Mouse (Mus musculus) CH12.LX (cell line): ENCODE measurements at regions not wholly inside any gene's neighbourhood (a gene's known extent, or its start where the extent isn't known, plus 50 kb on each side); places are given as distances from the start of the nearest gene placed in this dataset.

Experiments
- DNase-seq: peaks from one replicate; pipeline ENCODE4 v3.0.0-alpha.2; 2013; ENCODE audit errors: extremely low read depth
- H3K27ac ChIP-seq: 2 replicates; pipeline ENCODE4 v1.5.1; 2012; ENCODE audit warnings: low read depth, mild to moderate bottlenecking, control low read depth, moderate library complexity; ENCODE audit not compliant: insufficient read depth
- H3K27me3 ChIP-seq: replicated peaks from 2 replicates; pipeline ENCODE3; 2012; ENCODE audit warnings: inconsistent platforms
- H3K36me3 ChIP-seq, 2 experiments: replicated peaks in 1 of 2; 2 replicates each; pipeline versions ENCODE3 to v1.6.1; 2012; ENCODE audit warnings: inconsistent platforms in 1 of 2, low read length in 1 of 2, mild to moderate bottlenecking in 1 of 2, mixed read lengths in 1 of 2, moderate library complexity in 1 of 2; ENCODE audit not compliant: control insufficient read depth in 1 of 2, insufficient read depth in 1 of 2
- H3K4me1 ChIP-seq, 2 experiments: 2 replicates each; pipeline ENCODE4 v1.6.1; 2012; ENCODE audit warnings: inconsistent platforms in 1 of 2, moderate library complexity in 1 of 2; ENCODE audit not compliant: insufficient read depth in 2 of 2, control insufficient read depth in 1 of 2
- H3K4me2 ChIP-seq: 2 replicates; pipeline ENCODE4 v1.6.1; 2012; ENCODE audit warnings: low read depth, mild to moderate bottlenecking, control low read depth; ENCODE audit not compliant: poor library complexity, insufficient read depth, severe bottlenecking
- H3K4me3 ChIP-seq, 3 experiments: fragments of 150-350 bp in 1 of 3; sonication (generic) in 1 of 3; replicated peaks in 1 of 3; 2 replicates each; pipeline versions ENCODE3 to v1.5.1; 2011 to 2012; ENCODE audit warnings: low read depth in 2 of 3, low read length in 2 of 3, mild to moderate bottlenecking in 2 of 3, moderate library complexity in 2 of 3, control low read depth in 1 of 3, improper control_type of control experiment in 1 of 3, inconsistent platforms in 1 of 3, mixed read lengths in 1 of 3; ENCODE audit not compliant: poor library complexity in 1 of 3
- H3K79me2 ChIP-seq: replicated peaks from 2 replicates; pipeline ENCODE4 v1.6.1; 2012; ENCODE audit warnings: mild to moderate bottlenecking, moderate library complexity; ENCODE audit not compliant: control insufficient read depth, poor library complexity, insufficient read depth, severe bottlenecking; ENCODE audit errors: extremely low read depth
- H3K9ac ChIP-seq: 2 replicates; pipeline ENCODE4 v1.6.1; 2012; ENCODE audit warnings: low read depth, mild to moderate bottlenecking, control low read depth, moderate library complexity; ENCODE audit not compliant: insufficient read depth
- H3K9me3 ChIP-seq: replicated peaks from 2 replicates; pipeline ENCODE3; 2012; ENCODE audit warnings: low read length, inconsistent platforms, mixed read lengths
- BHLHE40 ChIP-seq: IDR thresholded peaks from 2 replicates; pipeline ENCODE4 v1.6.1; 2011; ENCODE audit warnings: mild to moderate bottlenecking, low read depth, low read length, improper control_type of control experiment
- CHD1 ChIP-seq: IDR thresholded peaks from 2 replicates; pipeline ENCODE4 v1.6.1; 2012; ENCODE audit warnings: low read depth, low read length, improper control_type of control experiment, inconsistent platforms
- CHD2 ChIP-seq: IDR thresholded peaks from 2 replicates; pipeline ENCODE4 v1.6.1; 2011; ENCODE audit warnings: low read length, improper control_type of control experiment
- E2F4 ChIP-seq: IDR thresholded peaks from 2 replicates; pipeline ENCODE4 v1.6.1; 2011; ENCODE audit warnings: low read depth, low read length, improper control_type of control experiment; ENCODE audit not compliant: insufficient replicate concordance
- ELF1 ChIP-seq: IDR thresholded peaks from 2 replicates; pipeline ENCODE4 v1.6.1; 2014; ENCODE audit warnings: low read depth, mild to moderate bottlenecking, inconsistent platforms, low read length, improper control_type of control experiment
- EP300 ChIP-seq: IDR thresholded peaks from 2 replicates; pipeline ENCODE4 v1.6.1; 2011; ENCODE audit warnings: low read length, improper control_type of control experiment
- GABPA ChIP-seq: IDR thresholded peaks from 2 replicates; pipeline ENCODE4 v1.6.1; 2012; ENCODE audit warnings: low read depth, low read length, improper control_type of control experiment, inconsistent platforms; ENCODE audit not compliant: insufficient replicate concordance
- JUN ChIP-seq: IDR thresholded peaks from 2 replicates; pipeline ENCODE4 v1.6.1; 2011; ENCODE audit warnings: low read depth, mild to moderate bottlenecking, low read length, improper control_type of control experiment, moderate library complexity; ENCODE audit not compliant: insufficient read depth
- JUND ChIP-seq: conservative IDR thresholded peaks from 2 replicates; pipeline ENCODE4 v1.6.1; 2011; ENCODE audit warnings: low read depth, low read length, improper control_type of control experiment
- KAT2A ChIP-seq: IDR thresholded peaks from 2 replicates; pipeline ENCODE4 v1.6.1; 2012; ENCODE audit warnings: low read length, improper control_type of control experiment, inconsistent platforms; ENCODE audit not compliant: insufficient replicate concordance
- MAX ChIP-seq: IDR thresholded peaks from 2 replicates; pipeline ENCODE4 v1.6.1; 2011; ENCODE audit warnings: low read length, improper control_type of control experiment
- MAZ ChIP-seq: IDR thresholded peaks from 2 replicates; pipeline ENCODE4 v1.6.1; 2012; ENCODE audit warnings: low read depth, mild to moderate bottlenecking, inconsistent platforms, low read length, improper control_type of control experiment, moderate library complexity
- MXI1 ChIP-seq: IDR thresholded peaks from 2 replicates; pipeline ENCODE4 v1.6.1; 2011; ENCODE audit warnings: mild to moderate bottlenecking, low read depth, low read length, improper control_type of control experiment
- NELFE ChIP-seq: IDR thresholded peaks from 2 replicates; pipeline ENCODE4 v1.6.1; 2011; ENCODE audit warnings: low read depth, low read length, improper control_type of control experiment
- POLR2AphosphoS2 ChIP-seq: IDR thresholded peaks from 2 replicates; pipeline ENCODE4 v1.6.1; 2011; ENCODE audit warnings: low read depth, low read length, improper control_type of control experiment
- RAD21 ChIP-seq: IDR thresholded peaks from 2 replicates; pipeline ENCODE4 v1.6.1; 2011; ENCODE audit warnings: low read depth, mild to moderate bottlenecking, low read length, improper control_type of control experiment, moderate library complexity
- TCF12 ChIP-seq: IDR thresholded peaks from 2 replicates; pipeline ENCODE4 v1.6.1; 2014; ENCODE audit warnings: low read depth, mild to moderate bottlenecking, inconsistent platforms, low read length, improper control_type of control experiment
- UBTF ChIP-seq: IDR thresholded peaks from 2 replicates; pipeline ENCODE4 v1.6.1; 2012; ENCODE audit warnings: low read depth, mild to moderate bottlenecking, inconsistent platforms, low read length, improper control_type of control experiment, moderate library complexity
- USF2 ChIP-seq: conservative IDR thresholded peaks from 2 replicates; pipeline ENCODE4 v1.6.1; 2011; ENCODE audit warnings: low read depth, low read length, improper control_type of control experiment
- ZC3H11A ChIP-seq: IDR thresholded peaks from 2 replicates; pipeline ENCODE4 v1.6.1; 2012; ENCODE audit warnings: low read depth, mild to moderate bottlenecking, inconsistent platforms, low read length, improper control_type of control experiment
- ZMIZ1 ChIP-seq: IDR thresholded peaks from 2 replicates; pipeline ENCODE4 v1.6.1; 2012; ENCODE audit warnings: low read depth, mild to moderate bottlenecking, inconsistent platforms, low read length, improper control_type of control experiment
- dilution Hi-C: fragments of 300-500 bp; cut with MboI; formaldehyde crosslinking; loops from 2 replicates; pipeline ENCODE4 v1.14.3; 2020; ENCODE audit warnings: low sequenced_read_pairs; ENCODE audit not compliant: extremely low pct_unique_long_range_greater_than_20kb, extremely low pct_ligation_motif_present
- in situ Hi-C: fragments of 300-500 bp; cut with MboI; formaldehyde crosslinking; loops from 3 replicates; pipeline ENCODE4 v1.14.3; 2019; ENCODE audit warnings: low sequenced_read_pairs, low pct_ligation_motif_present, low pct_unique_long_range_greater_than_20kb, mixed read lengths

DNA sequence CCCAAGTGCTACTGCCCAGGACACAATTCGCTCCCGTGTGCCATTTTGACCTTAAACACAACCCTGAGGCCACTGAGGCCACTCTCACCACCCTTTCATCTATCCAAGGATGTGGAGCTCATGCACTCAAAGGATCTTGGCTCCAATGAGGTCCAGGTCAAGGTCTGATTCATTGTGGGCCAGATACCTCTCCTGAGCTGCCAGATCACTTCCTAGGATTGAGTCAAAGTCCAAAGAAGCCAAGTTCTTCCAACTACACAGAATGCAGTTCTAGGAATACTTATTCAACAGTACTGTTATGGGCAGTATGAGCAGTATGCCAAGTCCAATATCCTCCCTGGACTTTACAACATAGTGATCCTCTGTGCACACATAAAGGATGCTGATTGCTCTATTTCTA lies 304.9 kb downstream of the Inhba start:
- in situ Hi-C loops (no loop called here), dilution Hi-C loops (no loop called here)

DNA sequence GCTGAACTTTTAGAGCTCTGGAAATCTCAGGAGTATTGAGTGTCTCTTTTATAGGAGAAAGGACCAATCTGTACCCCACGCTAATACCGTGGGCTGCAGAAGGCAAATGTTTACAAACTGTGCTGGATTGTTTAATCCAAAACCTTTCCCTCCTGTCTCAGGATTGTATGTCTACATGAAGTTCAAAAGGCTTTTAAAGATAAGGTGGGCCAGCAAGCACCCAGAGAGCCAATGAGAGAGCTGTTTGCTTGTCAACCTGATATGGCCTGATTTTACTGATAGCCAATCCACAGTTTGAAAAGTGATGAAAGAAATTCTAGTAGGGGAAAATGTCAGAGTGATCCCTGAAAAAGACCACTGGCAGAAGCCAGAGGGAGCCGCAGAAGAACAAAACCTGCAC lies 305.8 kb downstream of the Inhba start:
- Histone ChIP-seq H3K4me2 (no peak overlapping the region), H3K79me2 (no peaks in the 10 kb centered on the region), H3K9me3 (no peaks in the 10 kb centered on the region), H3K4me1 (no peaks in the 10 kb centered on the region), H3K27me3 (no peaks in the 10 kb centered on the region), H3K27ac (no peak overlapping the region), H3K36me3 (no peaks in the 10 kb centered on the region), H3K9ac (no peak overlapping the region), H3K4me3 (no peak overlapping the region)
- in situ Hi-C loops (no loop called here), dilution Hi-C loops (no loop called here)
- TF ChIP-seq USF2 (no peak), POLR2AphosphoS2 (no peak), ELF1 (no peak), ZMIZ1 (no peak), GABPA (no peak), BHLHE40 (no peak)
- DNase-seq = no peak

More for the DNA sequence above, 304.9 kb downstream of the Inhba start:
- DNase-seq = no peak
- no peak overlapping the region for H3K4me3 ChIP-seq
- TF ChIP-seq ZC3H11A (no peak), MAZ (no peak), JUND (no peak), ZMIZ1 (no peak), CHD1 (no peak), MXI1 (no peak), CHD2 (no peak), RAD21 (no peak), ELF1 (no peak), UBTF (no peak), EP300 (no peak), MAX (no peak)
- H3K4me2 ChIP-seq = no peak overlapping the region
- no peaks in the 10 kb centered on the region for H3K4me1 ChIP-seq
- H3K27ac ChIP-seq = no peak overlapping the region
- H3K36me3 ChIP-seq = no peaks in the 10 kb centered on the region
- H3K79me2 ChIP-seq = no peaks in the 10 kb centered on the region
- no peaks in the 10 kb centered on the region for H3K9me3 ChIP-seq
- no peak overlapping the region for H3K9ac ChIP-seq
- H3K27me3 ChIP-seq = no peaks in the 10 kb centered on the region

DNA sequence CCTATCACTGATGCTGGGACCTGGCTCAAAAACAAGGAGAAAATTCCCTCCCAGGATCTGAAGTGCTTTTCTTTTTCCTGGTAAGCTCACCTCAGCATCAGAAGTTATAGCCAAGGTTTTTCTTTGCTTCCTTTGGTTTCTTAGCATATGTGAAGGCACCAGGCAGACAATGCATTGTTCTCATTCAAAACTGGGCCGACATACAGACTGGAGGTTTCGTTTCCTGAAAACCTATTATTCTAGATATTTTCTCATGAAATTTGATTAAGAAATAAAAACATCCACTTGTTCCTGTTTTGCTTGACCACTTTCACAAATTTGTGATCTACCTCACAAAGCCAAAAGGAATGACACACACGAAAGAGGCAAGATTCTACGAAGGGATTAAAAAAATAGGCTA lies 308.7 kb downstream of the Inhba start:
- Histone ChIP-seq H3K27ac (no peak overlapping the region), H3K4me3 (no peak overlapping the region), H3K27me3 (no peaks in the 10 kb centered on the region), H3K9me3 (no peaks in the 10 kb centered on the region), H3K9ac (no peak overlapping the region), H3K79me2 (no peaks in the 10 kb centered on the region), H3K4me1 (no peaks in the 10 kb centered on the region), H3K4me2 (no peak overlapping the region), H3K36me3 (no peaks in the 10 kb centered on the region)
- TF ChIP-seq E2F4 (no peak), RAD21 (no peak), MAX (no peak), NELFE (no peak), ELF1 (no peak), UBTF (no peak), JUN (no peak), EP300 (no peak), KAT2A (no peak), GABPA (no peak), TCF12 (no peak), CHD1 (no peak)
- dilution Hi-C loops = no loop called here
- in situ Hi-C loops = no loop called here
- DNase-seq = no peak
